Mouse (Mus musculus) limb, embryonic 10.5 days (tissue): Measurements from ENCODE around the gene Txndc2. TPM values are rescaled to one million over a fixed set of nuclear protein-coding genes. Genes with fewer than 3 reads are reported as not detected.
"Not testable (repeated sequence)": the region's sequence is repeated elsewhere in the genome, so short reads cannot be mapped to it uniquely, and the experiment has no call there.

Experiments
- DNase-seq: peaks from one replicate; pipeline ENCODE4 v3.0.0-alpha.2; 2017; ENCODE audit warnings: low spot score
- H3K27ac ChIP-seq: fragments of 300-500 bp; sonication (generic); 2 replicates; pipeline ENCODE4 v1.5.1; 2016; ENCODE audit warnings: mild to moderate bottlenecking
- H3K27me3 ChIP-seq: fragments of 300-500 bp; sonication (generic); 2 replicates; pipeline ENCODE4 v1.6.1; 2016; ENCODE audit warnings: low read depth, mild to moderate bottlenecking; ENCODE audit not compliant: poor library complexity, severe bottlenecking
- H3K36me3 ChIP-seq: fragments of 300-500 bp; sonication (generic); 2 replicates; pipeline ENCODE4 v1.6.1; 2016; ENCODE audit warnings: mild to moderate bottlenecking, moderate library complexity
- H3K4me1 ChIP-seq: fragments of 300-500 bp; sonication (generic); 2 replicates; pipeline ENCODE4 v1.6.1; 2016
- H3K4me3 ChIP-seq: fragments of 300-500 bp; sonication (generic); 2 replicates; pipeline ENCODE4 v1.5.1; 2016; ENCODE audit warnings: mild to moderate bottlenecking, moderate library complexity
- H3K9me3 ChIP-seq: fragments of 300-500 bp; sonication (generic); replicated peaks from 2 replicates; pipeline ENCODE4 v1.6.1; 2016; ENCODE audit warnings: mild to moderate bottlenecking
- WGBS: fragments of 180-500 bp; shearing (Covaris S2); methylation state at CpG from one replicate; pipeline ENCODE4 v1.1.7; 2016; 5-methylcytosine and 5-hydroxymethylcytosine counted together
- polyA plus RNA-seq: library from polyadenylated mRNA; unstranded; fragments of >200 nt; fragmentation: Nextera tagmentation; extraction: Ambion mirVana; gene quantifications from 2 replicates; pipeline ENCODE4 v1.2.1, GENCODE M21; 2016

Txndc2 gene
- polyA plus RNA-seq, 1 experiment from 2014 or later: not detected

- Histone ChIP-seq H3K4me1 (peaks cover 6% of the 10 kb centered on the region), H3K27ac (no peak overlapping the region), H3K27me3 (no peaks in the 10 kb centered on the region), H3K9me3 (no peaks in the 10 kb centered on the region), H3K4me3 (no peak overlapping the region), H3K36me3 (0 out of 2 replicates have a peak, but pooled peaks cover 5% of the 10 kb centered on the region)
- WGBS: 87% methylated on average over 9 of the region's 9 CpGs
- no peak for DNase-seq
Observed at GRCm38 (mm10) chr17:65648371-65649174, 6.6 kb upstream of the Txndc2 start.

GRCm38 (mm10) chr17:65647961-65648360, 6.0 kb upstream of the Txndc2 start:
- Histone ChIP-seq H3K27ac (no peak overlapping the region), H3K27me3 (no peaks in the 10 kb centered on the region), H3K36me3 (0 out of 2 replicates have a peak, but pooled peaks cover 4% of the 10 kb centered on the region), H3K9me3 (no peaks in the 10 kb centered on the region), H3K4me3 (no peak overlapping the region), H3K4me1 (peaks cover 12% of the 10 kb centered on the region)
- DNase-seq: no peak
- WGBS: 74% methylated on average over 5 of the region's 5 CpGs

GRCm38 (mm10) chr17:65647226-65647625, 5.3 kb upstream of the Txndc2 start:
- no peak overlapping the region for H3K4me3 ChIP-seq

GRCm38 (mm10) chr17:65643579-65643978, 1.6 kb upstream of the Txndc2 start:
- DNase-seq: no peak

More at GRCm38 (mm10) chr17:65647226-65647625, 5.3 kb upstream of the Txndc2 start:
- Histone ChIP-seq H3K27me3 (no peaks in the 10 kb centered on the region), H3K27ac (no peak overlapping the region), H3K9me3 (no peaks in the 10 kb centered on the region), H3K36me3 (0 out of 2 replicates have a peak, but pooled peaks cover under 1% of the 10 kb centered on the region), H3K4me1 (peaks cover 17% of the 10 kb centered on the region)
- WGBS: 81% methylated on average over 6 of the region's 6 CpGs
- DNase-seq: no peak

GRCm38 (mm10) chr17:65643051-65643521, 1.1 kb upstream of the Txndc2 start:
- Histone ChIP-seq H3K27me3 (no peaks in the 10 kb centered on the region), H3K4me3 (no peak overlapping the region), H3K4me1 (peaks cover 13% of the 10 kb centered on the region), H3K9me3 (no peaks in the 10 kb centered on the region), H3K27ac (no peak overlapping the region; the same call in 1 of the 2 replicates), H3K36me3 (no peaks in the 10 kb centered on the region)
- no peak for DNase-seq
- WGBS: 70% methylated on average over 10 of the region's 10 CpGs

More at GRCm38 (mm10) chr17:65643579-65643978, 1.6 kb upstream of the Txndc2 start:
- WGBS: 86% methylated on average over 5 of the region's 5 CpGs
- no peaks in the 10 kb centered on the region for H3K36me3 ChIP-seq
- no peak overlapping the region for H3K27ac ChIP-seq
- H3K27me3 ChIP-seq: no peaks in the 10 kb centered on the region
- no peaks in the 10 kb centered on the region for H3K9me3 ChIP-seq
- peaks cover 13% of the 10 kb centered on the region for H3K4me1 ChIP-seq
- no peak overlapping the region for H3K4me3 ChIP-seq

- Histone ChIP-seq H3K4me1 (peaks cover 13% of the 10 kb centered on the region), H3K4me3 (no peak overlapping the region), H3K27ac (no peak overlapping the region), H3K27me3 (no peaks in the 10 kb centered on the region), H3K9me3 (no peaks in the 10 kb centered on the region), H3K36me3 (no peaks in the 10 kb centered on the region)
- WGBS: 60% methylated on average over 5 of the region's 5 CpGs
- DNase-seq: no peak
Observed at GRCm38 (mm10) chr17:65642578-65642991, 617 bp upstream of the Txndc2 start.

- no peak overlapping the region for H3K27ac ChIP-seq
- H3K9me3 ChIP-seq: no peaks in the 10 kb centered on the region
- H3K27me3 ChIP-seq: no peaks in the 10 kb centered on the region
- DNase-seq: no peak
- no peak overlapping the region for H3K4me3 ChIP-seq
- peaks cover 13% of the 10 kb centered on the region for H3K4me1 ChIP-seq
- 77% methylated on average over 1 of the region's 1 CpGs for WGBS
- no peaks in the 10 kb centered on the region for H3K36me3 ChIP-seq
Observed at GRCm38 (mm10) chr17:65639144-65639543, 2.8 kb downstream of the Txndc2 start.

GRCm38 (mm10) chr17:65635715-65636360, 6.1 kb downstream of the Txndc2 start:
- WGBS: 84% methylated on average over 14 of the region's 14 CpGs
- Histone ChIP-seq H3K27ac (no peak overlapping the region), H3K4me1 (no peaks in the 10 kb centered on the region)

GRCm38 (mm10) chr17:65629943-65630342, 12.0 kb downstream of the Txndc2 start:
- WGBS: 85% methylated on average over 6 of the region's 6 CpGs
- Histone ChIP-seq H3K4me3 (no peak overlapping the region), H3K27me3 (no peaks in the 10 kb centered on the region), H3K9me3 (no peaks in the 10 kb centered on the region), H3K27ac (no peak overlapping the region), H3K36me3 (no peaks in the 10 kb centered on the region), H3K4me1 (no peaks in the 10 kb centered on the region)
- no peak for DNase-seq

More at GRCm38 (mm10) chr17:65635715-65636360, 6.1 kb downstream of the Txndc2 start:
- H3K9me3 ChIP-seq: no peaks in the 10 kb centered on the region
- no peak overlapping the region for H3K4me3 ChIP-seq
- H3K36me3 ChIP-seq: no peaks in the 10 kb centered on the region
- no peak for DNase-seq
- no peaks in the 10 kb centered on the region for H3K27me3 ChIP-seq

GRCm38 (mm10) chr17:65628823-65629532, 13.0 kb downstream of the Txndc2 start:
- WGBS: 81% methylated on average over 13 of the region's 13 CpGs
- not testable (repeated sequence) for H3K27me3 ChIP-seq

GRCm38 (mm10) chr17:65626301-65626700, 15.7 kb downstream of the Txndc2 start:
- Histone ChIP-seq H3K4me1 (no peaks in the 10 kb centered on the region), H3K36me3 (no peaks in the 10 kb centered on the region), H3K27ac (no peak overlapping the region), H3K27me3 (no peaks in the 10 kb centered on the region), H3K9me3 (no peaks in the 10 kb centered on the region), H3K4me3 (no peak overlapping the region)
- 91% methylated on average over 6 of the region's 6 CpGs for WGBS
- DNase-seq: no peak

More at GRCm38 (mm10) chr17:65628823-65629532, 13.0 kb downstream of the Txndc2 start:
- not testable (repeated sequence) for H3K4me1 ChIP-seq, DNase-seq, H3K4me3 ChIP-seq, H3K36me3 ChIP-seq, H3K9me3 ChIP-seq, H3K27ac ChIP-seq

GRCm38 (mm10) chr17:65625563-65625962, 16.4 kb downstream of the Txndc2 start:
- Histone ChIP-seq H3K4me1 (no peaks in the 10 kb centered on the region), H3K4me3 (no peak overlapping the region), H3K9me3 (no peaks in the 10 kb centered on the region), H3K27me3 (no peaks in the 10 kb centered on the region), H3K27ac (no peak overlapping the region), H3K36me3 (no peaks in the 10 kb centered on the region)
- 88% methylated on average over 6 of the region's 6 CpGs for WGBS
- no peak for DNase-seq
